Mouse (Mus musculus): ENCODE measurements at regions not wholly inside any gene's neighbourhood (a gene's known extent, or its start where the extent isn't known, plus 50 kb on each side); places are given as distances from the start of the nearest gene placed in this dataset.

DNA sequence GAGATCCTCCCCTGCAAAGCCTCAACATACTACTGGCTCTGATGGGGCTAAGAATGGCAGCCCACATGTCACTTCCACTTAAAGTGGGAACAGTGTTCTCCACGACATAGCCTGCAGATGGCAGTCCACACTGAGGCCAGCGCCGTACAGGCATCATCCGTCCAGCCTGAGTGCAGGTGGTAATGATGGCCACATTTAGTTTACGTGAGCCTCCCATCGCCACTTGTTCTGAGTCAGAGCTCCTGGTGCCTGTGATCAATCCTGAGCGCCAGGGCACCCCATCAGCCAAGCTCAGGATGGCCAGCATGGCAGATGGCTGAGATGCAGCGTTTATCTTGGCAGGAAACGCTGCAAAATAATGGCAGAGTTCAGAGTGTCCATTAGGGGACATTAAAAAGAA is 159.6 kb downstream of the Adgrd1 start:
- no peak overlapping the region for H3K9ac ChIP-seq (ENCODE audit: low read depth, low read length)
- no peaks in the 10 kb centered on the region for H3K79me2 ChIP-seq (replicated peaks; ENCODE audit: control insufficient read depth, insufficient read depth, low read length)
- no peaks in the 10 kb centered on the region for H3K36me3 ChIP-seq (ENCODE audit: control insufficient read depth, insufficient read depth, low read length)
- DNase-seq: no peak
- no peak overlapping the region for H3K4me3 ChIP-seq
- H3K27me3 ChIP-seq (ENCODE audit: control insufficient read depth, insufficient read depth, low read length): no peaks in the 10 kb centered on the region
- peaks cover 8% of the 10 kb centered on the region for H3K4me1 ChIP-seq (ENCODE audit: control insufficient read depth, insufficient read depth, low read length)
- 53% methylated on average over 9 of the region's 9 CpGs for WGBS
- intact Hi-C loops (cut with DNase I): loop anchor here (2.0 to 10.0 kb wide), 3 partner anchors 101 to 327 kb away; no protein-coding TSS in a partner anchor
- H3K27ac ChIP-seq: peak overlapping the region; percentile 15; the same call in 1 of the 2 replicates
- TF ChIP-seq CTCF (IDR thresholded peaks at IDR 0.05) (peak; percentile 70), POLR2A (IDR thresholded peaks at IDR 0.05; ENCODE audit: insufficient read depth, low read depth, low read length) (no peak), EP300 (IDR thresholded peaks at IDR 0.05; ENCODE audit: insufficient read depth, low read depth, low read length) (no peak)

DNA sequence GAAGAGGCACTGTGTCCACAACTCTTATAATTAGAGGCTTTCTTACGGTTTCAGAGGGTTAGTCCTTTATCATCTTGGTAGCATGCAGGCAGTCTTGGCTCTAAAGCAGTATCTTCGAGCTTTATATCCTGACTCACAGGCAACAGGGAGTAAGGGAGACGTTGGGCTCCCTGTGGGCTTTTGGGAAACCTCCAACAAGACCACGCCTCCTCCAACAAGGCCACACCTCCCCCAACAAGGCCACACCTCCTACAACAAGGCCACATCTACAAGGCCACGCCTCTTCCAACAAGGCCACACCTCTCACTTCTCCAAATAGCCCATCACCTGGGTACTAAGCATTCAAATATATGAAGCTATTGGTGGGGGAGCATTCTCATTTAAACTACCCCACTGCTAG is 160.7 kb downstream of the Adgrd1 start:
- TF ChIP-seq EP300 (IDR thresholded peaks at IDR 0.05; ENCODE audit: insufficient read depth, low read depth, low read length): no peak
- no peak for TF ChIP-seq POLR2A (IDR thresholded peaks at IDR 0.05; ENCODE audit: insufficient read depth, low read depth, low read length)
- TF ChIP-seq CTCF (IDR thresholded peaks at IDR 0.05): no peak
- Histone ChIP-seq H3K79me2 (replicated peaks; ENCODE audit: control insufficient read depth, insufficient read depth, low read length) (no peaks in the 10 kb centered on the region), H3K4me1 (ENCODE audit: control insufficient read depth, insufficient read depth, low read length) (peaks cover 17% of the 10 kb centered on the region), H3K27ac (no peak overlapping the region), H3K36me3 (ENCODE audit: control insufficient read depth, insufficient read depth, low read length) (no peaks in the 10 kb centered on the region), H3K27me3 (ENCODE audit: control insufficient read depth, insufficient read depth, low read length) (no peaks in the 10 kb centered on the region), H3K4me3 (no peak overlapping the region), H3K9ac (ENCODE audit: low read depth, low read length) (no peak overlapping the region)
- WGBS: 53% methylated on average over 5 of the region's 5 CpGs
- no peak for DNase-seq
- intact Hi-C loops (cut with DNase I): loop anchor here (2.0 to 10.0 kb wide), 3 partner anchors 100 to 326 kb away; no protein-coding TSS in a partner anchor

GRCm38 (mm10) chr5:129260689-129261088 is 164.1 kb downstream of the Adgrd1 start:
- Histone ChIP-seq H3K36me3 (ENCODE audit: control insufficient read depth, insufficient read depth, low read length) (no peaks in the 10 kb centered on the region), H3K27ac (peak overlapping the region; percentile 76), H3K79me2 (replicated peaks; ENCODE audit: control insufficient read depth, insufficient read depth, low read length) (no peaks in the 10 kb centered on the region), H3K9ac (ENCODE audit: low read depth, low read length) (no peak overlapping the region), H3K4me1 (ENCODE audit: control insufficient read depth, insufficient read depth, low read length) (peaks cover 25% of the 10 kb centered on the region), H3K27me3 (ENCODE audit: control insufficient read depth, insufficient read depth, low read length) (no peaks in the 10 kb centered on the region), H3K4me3 (no peak overlapping the region)
- peak; percentile 97 for TF ChIP-seq EP300 (IDR thresholded peaks at IDR 0.05; ENCODE audit: insufficient read depth, low read depth, low read length)
- no peak for TF ChIP-seq CTCF (IDR thresholded peaks at IDR 0.05)
- TF ChIP-seq POLR2A (IDR thresholded peaks at IDR 0.05; ENCODE audit: insufficient read depth, low read depth, low read length): peak; percentile 56; the same call in 1 of the 2 replicates
- DNase-seq: peak; percentile 51 to 60
- WGBS: 41% methylated on average over 9 of the region's 9 CpGs
- intact Hi-C loops (cut with DNase I): loop anchor here (2.0 kb wide), 1 partner anchor 34 kb away; no protein-coding TSS in a partner anchor

DNA sequence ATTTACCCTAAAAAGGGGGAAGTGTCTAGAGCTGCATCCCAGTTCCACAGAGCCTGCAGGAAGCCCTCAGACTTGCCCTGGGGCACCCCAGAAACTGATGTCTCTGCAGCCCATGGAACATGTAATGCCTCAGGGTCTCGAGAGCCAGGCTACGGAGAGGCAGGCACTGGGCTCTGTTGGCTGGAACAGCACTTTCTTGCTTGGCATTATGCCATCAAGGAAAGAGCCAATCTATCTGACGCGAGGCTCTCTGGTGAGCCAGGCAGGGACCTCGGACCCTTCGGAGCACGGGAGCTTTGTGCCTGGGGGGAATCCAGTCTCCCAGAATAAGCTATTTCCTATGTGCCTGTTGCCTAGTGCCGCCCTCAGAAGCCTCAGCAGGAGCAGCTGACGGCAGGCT is 166.6 kb downstream of the Adgrd1 start:
- intact Hi-C loops (cut with DNase I): no loop called here
- Histone ChIP-seq H3K27ac (peak overlapping the region; percentile 36), H3K27me3 (ENCODE audit: control insufficient read depth, insufficient read depth, low read length) (no peaks in the 10 kb centered on the region), H3K9ac (ENCODE audit: low read depth, low read length) (no peak overlapping the region), H3K4me3 (no peak overlapping the region), H3K79me2 (replicated peaks; ENCODE audit: control insufficient read depth, insufficient read depth, low read length) (no peaks in the 10 kb centered on the region), H3K36me3 (ENCODE audit: control insufficient read depth, insufficient read depth, low read length) (no peaks in the 10 kb centered on the region), H3K4me1 (ENCODE audit: control insufficient read depth, insufficient read depth, low read length) (peaks cover 25% of the 10 kb centered on the region)
- TF ChIP-seq EP300 (IDR thresholded peaks at IDR 0.05; ENCODE audit: insufficient read depth, low read depth, low read length) (no peak), CTCF (IDR thresholded peaks at IDR 0.05) (no peak), POLR2A (IDR thresholded peaks at IDR 0.05; ENCODE audit: insufficient read depth, low read depth, low read length) (no peak)
- DNase-seq: no peak
- 30% methylated on average over 9 of the region's 9 CpGs for WGBS

GRCm38 (mm10) chr5:129264363-129264762 is 167.8 kb downstream of the Adgrd1 start:
- H3K36me3 ChIP-seq (ENCODE audit: control insufficient read depth, insufficient read depth, low read length): no peaks in the 10 kb centered on the region
- intact Hi-C loops (cut with DNase I): no loop called here
- no peaks in the 10 kb centered on the region for H3K27me3 ChIP-seq (ENCODE audit: control insufficient read depth, insufficient read depth, low read length)
- TF ChIP-seq EP300 (IDR thresholded peaks at IDR 0.05; ENCODE audit: insufficient read depth, low read depth, low read length): no peak
- H3K9ac ChIP-seq (ENCODE audit: low read depth, low read length): no peak overlapping the region
- H3K27ac ChIP-seq: no peak overlapping the region
- no peak for DNase-seq
- peaks cover 25% of the 10 kb centered on the region for H3K4me1 ChIP-seq (ENCODE audit: control insufficient read depth, insufficient read depth, low read length)
- H3K79me2 ChIP-seq (replicated peaks; ENCODE audit: control insufficient read depth, insufficient read depth, low read length): no peaks in the 10 kb centered on the region
- WGBS: 92% methylated on average over 15 of the region's 15 CpGs
- no peak overlapping the region for H3K4me3 ChIP-seq

DNA sequence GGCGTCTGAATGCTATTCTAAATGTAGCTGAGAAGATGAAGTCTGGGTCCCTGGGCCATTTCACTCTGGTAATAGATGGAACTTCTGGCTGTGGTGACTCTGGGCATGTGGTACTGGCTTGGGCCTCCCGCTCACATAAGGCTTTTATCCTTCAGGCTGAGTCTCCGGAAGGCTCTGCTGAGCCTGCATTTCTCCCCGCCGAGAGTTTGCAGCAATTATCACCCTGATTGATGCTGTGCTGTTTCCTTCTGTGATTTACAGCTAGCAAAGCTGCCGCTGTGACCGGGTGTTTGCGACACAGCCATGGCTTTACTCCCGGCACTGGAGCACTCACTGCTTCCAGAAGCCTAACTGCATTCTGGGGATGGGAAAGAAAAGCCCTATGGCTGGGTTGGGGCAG is 171.9 kb downstream of the Adgrd1 start:
- TF ChIP-seq POLR2A (IDR thresholded peaks at IDR 0.05; ENCODE audit: insufficient read depth, low read depth, low read length): no peak
- TF ChIP-seq CTCF (IDR thresholded peaks at IDR 0.05): no peak
- TF ChIP-seq EP300 (IDR thresholded peaks at IDR 0.05; ENCODE audit: insufficient read depth, low read depth, low read length): no peak
- DNase-seq: no peak
- 39% methylated on average over 9 of the region's 9 CpGs for WGBS
- Histone ChIP-seq H3K27me3 (ENCODE audit: control insufficient read depth, insufficient read depth, low read length) (no peaks in the 10 kb centered on the region), H3K4me3 (no peak overlapping the region), H3K36me3 (ENCODE audit: control insufficient read depth, insufficient read depth, low read length) (no peaks in the 10 kb centered on the region), H3K4me1 (ENCODE audit: control insufficient read depth, insufficient read depth, low read length) (peaks cover 4% of the 10 kb centered on the region), H3K27ac (no peak overlapping the region), H3K9ac (ENCODE audit: low read depth, low read length) (no peak overlapping the region), H3K79me2 (replicated peaks; ENCODE audit: control insufficient read depth, insufficient read depth, low read length) (no peaks in the 10 kb centered on the region)
- intact Hi-C loops (cut with DNase I): no loop called here
